Mouse (Mus musculus): Measurements from ENCODE around the gene Actrt3.
"Not testable (repeated sequence)": the region's sequence is repeated elsewhere in the genome, so short reads cannot be mapped to it uniquely, and the experiment has no call there.

Gene Actrt3

GRCm38 (mm10) chr3:30573549-30573948 lies 26.2 kb downstream of the Actrt3 start:
- DNase-seq (ENCODE audit: low read depth, low spot score), result no peak

GRCm38 (mm10) chr3:30566333-30566732 lies 33.4 kb downstream of the Actrt3 start:
- not testable (repeated sequence) for DNase-seq (ENCODE audit: low read depth, low spot score)

GRCm38 (mm10) chr3:30560677-30561314 lies 38.9 kb downstream of the Actrt3 start:
- no peak for DNase-seq (ENCODE audit: low read depth, low spot score)

- no peak for DNase-seq (ENCODE audit: low read depth, low spot score)
Measured at GRCm38 (mm10) chr3:30553741-30554140, 46.0 kb downstream of the Actrt3 start.

GRCm38 (mm10) chr3:30550218-30550617 lies 49.5 kb downstream of the Actrt3 start:
- DNase-seq (ENCODE audit: low read depth, low spot score), result no peak

GRCm38 (mm10) chr3:30548928-30549327 lies 50.8 kb downstream of the Actrt3 start:
- peak; percentile 21 for DNase-seq (ENCODE audit: low read depth, low spot score)

GRCm38 (mm10) chr3:30547908-30548307 lies 51.8 kb downstream of the Actrt3 start, which contains the start of gene Mecom:
Gene Mecom (minus strand): TSS chr3:30548008.
- no peak for DNase-seq (ENCODE audit: low read depth, low spot score)

Data from telencephalon, adult 2 months (tissue).